Mouse (Mus musculus): ENCODE data around the gene Hist1h3d.

- TF ChIP-seq GATA1 (IDR thresholded peaks at IDR 0.05; ENCODE audit: borderline replicate concordance, low read length): no peak
- no peak for TF ChIP-seq CTCF (IDR thresholded peaks at IDR 0.05; ENCODE audit: low read depth, low read length)
Measured at GRCm38 (mm10) chr13:23554925-23555838, 20.4 kb upstream of the Hist1h3d start.
